Comparison of ENCODE assay signal across 10 mouse cellular contexts in genomic region chr16:8524163-8524847, GRCm38 (mm10). TPM values are rescaled to one million over a fixed set of nuclear protein-coding genes. Genes with fewer than 3 reads are reported as not detected.
DNase-seq lines count a peak whose midpoint lies in the region; ATAC-seq and TF ChIP-seq lines count a peak whose summit lies in the region.
"Had no signal": no experiment of that assay in that cellular context is flagged by ENCODE, and none has a peak within 500 bp of the region (broad histone marks: within the 10 kb centered on the region; RNA-seq: fewer than 3 reads in every experiment).

No protein-coding gene starts in this region.

- ATAC-seq in lung, embryonic 14.5 days (ENCODE audit: insufficient read depth): peak; percentile 32; the same call in 1 of the 2 replicates
- ATAC-seq in forebrain, embryonic 15.5 days (replicated peaks): peak; percentile 24; the same call in 1 of the 2 replicates
- ATAC-seq in limb, embryonic 11.5 days (ENCODE audit: insufficient number of reproducible peaks, low FRiP score, low TSS enrichment, low read depth): peak; percentile 67; the same call in 1 of the 2 replicates

- H3K4me3 ChIP-seq in lung, embryonic 14.5 days (ENCODE audit: low read depth, low read length): no peak overlapping the region
- no peak overlapping the region for H3K4me3 ChIP-seq in forebrain, embryonic 15.5 days
- no peak overlapping the region for H3K4me3 ChIP-seq in limb, embryonic 11.5 days (ENCODE audit: low read depth, low read length)
- no peak overlapping the region for H3K4me3 ChIP-seq in olfactory bulb, adult 2 months (ENCODE audit: insufficient read depth, low read depth, low read length)
- H3K4me3 ChIP-seq: erythroblast, embryonic 14.5 days had no signal

- H3K27ac ChIP-seq in lung, embryonic 14.5 days (ENCODE audit: low read depth): peak overlapping the region; percentile 79
- H3K27ac ChIP-seq in forebrain, embryonic 15.5 days (replicated peaks): peak overlapping the region; percentile 77
- peak overlapping the region; percentile 80 for H3K27ac ChIP-seq in limb, embryonic 11.5 days (replicated peaks; ENCODE audit: low read depth, low read length)
- peak overlapping the region; percentile 72 for H3K27ac ChIP-seq in olfactory bulb, adult 2 months (ENCODE audit: insufficient read depth, low read depth, low read length)

- WGBS in lung, embryonic 14.5 days: 54% methylated on average over 16 of the region's 16 CpGs
- 45% methylated on average over 16 of the region's 16 CpGs for WGBS in forebrain, embryonic 15.5 days
- 66% methylated on average over 16 of the region's 16 CpGs for WGBS in limb, embryonic 11.5 days
- 28% methylated on average over 16 of the region's 16 CpGs for WGBS in olfactory bulb, adult 2 months

- H3K27me3 ChIP-seq in lung, embryonic 14.5 days (ENCODE audit: insufficient read depth, low read length): no peaks in the 10 kb centered on the region
- peaks cover 64% of the 10 kb centered on the region for H3K27me3 ChIP-seq in forebrain, embryonic 15.5 days
- no peaks in the 10 kb centered on the region for H3K27me3 ChIP-seq in limb, embryonic 11.5 days (ENCODE audit: control insufficient read depth, insufficient read depth, low read length)

- TF ChIP-seq POLR2A in olfactory bulb, adult 2 months (IDR thresholded peaks at IDR 0.05; ENCODE audit: insufficient read depth, low read depth, low read length): no peak

- TF ChIP-seq CTCF in lung, embryonic 14.5 days (IDR thresholded peaks at IDR 0.05; ENCODE audit: low read depth): no peak
- TF ChIP-seq CTCF in olfactory bulb, adult 2 months (IDR thresholded peaks at IDR 0.05; ENCODE audit: insufficient read depth, low read depth, low read length): no peak

- no peaks in the 10 kb centered on the region for H3K36me3 ChIP-seq in lung, embryonic 14.5 days (ENCODE audit: insufficient read depth)
- H3K36me3 ChIP-seq in forebrain, embryonic 15.5 days: no peaks in the 10 kb centered on the region
- H3K36me3 ChIP-seq in limb, embryonic 11.5 days (ENCODE audit: control insufficient read depth, insufficient read depth, low read length): no peaks in the 10 kb centered on the region
- H3K36me3 ChIP-seq: G1E had no signal

- H3K9me3 ChIP-seq in lung, embryonic 14.5 days (ENCODE audit: low read depth, low read length): no peaks in the 10 kb centered on the region
- no peaks in the 10 kb centered on the region for H3K9me3 ChIP-seq in forebrain, embryonic 15.5 days
- H3K9me3 ChIP-seq in limb, embryonic 11.5 days (ENCODE audit: control insufficient read depth, low read length): no peaks in the 10 kb centered on the region
- H3K9me3 ChIP-seq: G1E had no signal

- peak overlapping the region; percentile 20; the same call in 1 of the 2 replicates for H3K9ac ChIP-seq in lung, embryonic 14.5 days
- H3K9ac ChIP-seq in forebrain, embryonic 15.5 days (replicated peaks): no peak overlapping the region
- H3K9ac ChIP-seq in limb, embryonic 11.5 days (ENCODE audit: low read length): 0 out of 2 replicates have a peak overlapping the region, but pooled peaks have one; percentile 5

- DNase-seq in lung, embryonic 14.5 days: peak; percentile 41
- no peak for DNase-seq in lung, postnatal 10 days
- no peak for DNase-seq in limb, embryonic 11.5 days (ENCODE audit: low spot score)
- DNase-seq in layer of hippocampus, postnatal 25 days (ENCODE audit: extremely low spot score in 1 of 2, low spot score in 1 of 2): no peak
- DNase-seq in urinary bladder, postnatal 4 days (ENCODE audit: low spot score in 2 of 2): no peak
- DNase-seq in cerebellum, postnatal 10 days: no peak

- no peak overlapping the region for H3K4me2 ChIP-seq in lung, embryonic 14.5 days
- no peak overlapping the region for H3K4me2 ChIP-seq in forebrain, embryonic 15.5 days (replicated peaks)
- no peak overlapping the region for H3K4me2 ChIP-seq in limb, embryonic 11.5 days (ENCODE audit: low read depth, severe bottlenecking)

- peaks cover 17% of the 10 kb centered on the region for H3K4me1 ChIP-seq in lung, embryonic 14.5 days (ENCODE audit: insufficient read depth)
- peaks cover 24% of the 10 kb centered on the region for H3K4me1 ChIP-seq in forebrain, embryonic 15.5 days
- H3K4me1 ChIP-seq in limb, embryonic 11.5 days (ENCODE audit: control insufficient read depth, insufficient read depth, low read length): peaks cover 10% of the 10 kb centered on the region; the same call in 1 of the 2 replicates
- H3K4me1 ChIP-seq in olfactory bulb, adult 2 months (ENCODE audit: control insufficient read depth, insufficient read depth, low read length): peaks cover 32% of the 10 kb centered on the region

RNA-seq across cellular contexts. Expression of gene Abat, which starts 11.1 kb away (rescaled TPM):
- polyA plus RNA-seq in lung, embryonic 14.5 days (2014; fragmentation: Nextera tagmentation; extraction: Ambion mirVana): 15.7 and 16.8 TPM in 2 replicates
- 48.4 and 51.0 TPM in 2 replicates for polyA plus RNA-seq in forebrain, embryonic 15.5 days (2015; fragmentation: Nextera tagmentation; extraction: Ambion mirVana)
- polyA plus RNA-seq in limb, embryonic 11.5 days (2014; fragmentation: Nextera tagmentation; extraction: Ambion mirVana): 18.5 and 23.3 TPM in 2 replicates
- polyA plus RNA-seq in olfactory bulb, adult 2 months (2012; ENCODE audit: insufficient read depth, insufficient read length, low replicate concordance, missing spikeins): 131 and 165 TPM in 2 replicates
- 100 to 1,000 TPM; 136 to 146 TPM for total RNA-seq in layer of hippocampus, postnatal 25 days (2021)
- polyA plus RNA-seq: G1E had no signal

RNA-seq across cellular contexts. Expression of gene Mettl22, which starts 53.7 kb away (rescaled TPM):
- polyA plus RNA-seq in lung, embryonic 14.5 days (2014; fragmentation: Nextera tagmentation; extraction: Ambion mirVana): 15.3 and 15.9 TPM in 2 replicates
- 32.2 and 36.1 TPM in 2 replicates for polyA plus RNA-seq in forebrain, embryonic 15.5 days (2015; fragmentation: Nextera tagmentation; extraction: Ambion mirVana)
- polyA plus RNA-seq in limb, embryonic 11.5 days (2014; fragmentation: Nextera tagmentation; extraction: Ambion mirVana): 14.1 and 17.4 TPM in 2 replicates
- not detected in 2 replicates for polyA plus RNA-seq in olfactory bulb, adult 2 months (2012; ENCODE audit: insufficient read depth, insufficient read length, low replicate concordance, missing spikeins)
- total RNA-seq in layer of hippocampus, postnatal 25 days (2021): 10 to 100 TPM; 22.1 to 26.5 TPM
